Mouse (Mus musculus) heart, embryonic 14.5 days (tissue): ENCODE results near the gene Smok3b. TPM values are rescaled to one million over a fixed set of nuclear protein-coding genes. Genes with fewer than 3 reads are reported as not detected.
"Not testable (repeated sequence)": the region's sequence is repeated elsewhere in the genome, so short reads cannot be mapped to it uniquely, and the experiment has no call there.

Experiments
- ATAC-seq: fragments of 200-750 bp; cut with Nextera tagmentation; 2 replicates; pipeline ENCODE4 v1.8.0; 2017; ENCODE audit warnings: low read depth, moderate TSS enrichment; ENCODE audit not compliant: insufficient number of reproducible peaks, insufficient read depth, low FRiP score
- H3K27ac ChIP-seq, 2 experiments: fragments of 200-500 bp in 1 of 2; fragments of 300-500 bp in 1 of 2; sonication (generic) in 1 of 2; replicated peaks in 1 of 2; 2 replicates each; pipeline ENCODE4 v1.5.1; 2012 to 2014; ENCODE audit warnings: low read depth in 2 of 2, low read length in 2 of 2, control low read depth in 1 of 2, mild to moderate bottlenecking in 1 of 2, mixed read lengths in 1 of 2; ENCODE audit not compliant: control insufficient read depth in 1 of 2, insufficient read depth in 1 of 2
- H3K27me3 ChIP-seq: fragments of 300-500 bp; sonication (generic); 2 replicates; pipeline ENCODE4 v1.6.1; 2014; ENCODE audit warnings: mild to moderate bottlenecking, low read length, control low read depth; ENCODE audit not compliant: control insufficient read depth, insufficient read depth
- H3K36me3 ChIP-seq: fragments of 300-500 bp; sonication (generic); 2 replicates; pipeline ENCODE4 v1.6.1; 2014; ENCODE audit warnings: mild to moderate bottlenecking, control low read depth, low read length, mixed read lengths; ENCODE audit not compliant: control insufficient read depth, insufficient read depth
- H3K4me1 ChIP-seq, 2 experiments: fragments of 200-500 bp in 1 of 2; fragments of 300-500 bp in 1 of 2; sonication (generic) in 1 of 2; 2 replicates each; pipeline ENCODE4 v1.6.1; 2012 to 2014; ENCODE audit warnings: low read length in 2 of 2, control low read depth in 1 of 2, mixed read lengths in 1 of 2; ENCODE audit not compliant: control insufficient read depth in 2 of 2, insufficient read depth in 2 of 2
- H3K4me2 ChIP-seq: fragments of 300-500 bp; sonication (generic); 2 replicates; pipeline ENCODE4 v1.6.1; 2014; ENCODE audit warnings: mild to moderate bottlenecking, low read length
- H3K4me3 ChIP-seq, 2 experiments: fragments of 200-500 bp in 1 of 2; fragments of 300-500 bp in 1 of 2; sonication (generic) in 1 of 2; 2 replicates each; pipeline ENCODE4 v1.5.1; 2012 to 2014; ENCODE audit warnings: low read length in 2 of 2, mild to moderate bottlenecking in 2 of 2, control low read depth in 1 of 2, low read depth in 1 of 2, moderate library complexity in 1 of 2; ENCODE audit not compliant: control insufficient read depth in 1 of 2, insufficient read depth in 1 of 2
- H3K9ac ChIP-seq: fragments of 300-500 bp; sonication (generic); 2 replicates; pipeline ENCODE4 v1.6.1; 2014; ENCODE audit warnings: mild to moderate bottlenecking, low read length
- H3K9me3 ChIP-seq: fragments of 300-500 bp; sonication (generic); 2 replicates; pipeline ENCODE4 v1.6.1; 2016; ENCODE audit warnings: low read length, control low read depth; ENCODE audit not compliant: control insufficient read depth
- WGBS: fragments of 180-500 bp; shearing (Covaris S2); extraction: QIAGEN DNeasy Blood & Tissue Kit; methylation state at CpG from one replicate; pipeline ENCODE4 v1.1.7; 2014; 5-methylcytosine and 5-hydroxymethylcytosine counted together
- polyA plus RNA-seq: library from polyadenylated mRNA; unstranded; fragments of >200 nt; fragmentation: Nextera tagmentation; extraction: Ambion mirVana; gene quantifications from 2 replicates; pipeline ENCODE4 v1.2.1, GENCODE M21; 2014

Gene Smok3b
- polyA plus RNA-seq, 1 experiment from 2014 or later = not detected

DNA sequence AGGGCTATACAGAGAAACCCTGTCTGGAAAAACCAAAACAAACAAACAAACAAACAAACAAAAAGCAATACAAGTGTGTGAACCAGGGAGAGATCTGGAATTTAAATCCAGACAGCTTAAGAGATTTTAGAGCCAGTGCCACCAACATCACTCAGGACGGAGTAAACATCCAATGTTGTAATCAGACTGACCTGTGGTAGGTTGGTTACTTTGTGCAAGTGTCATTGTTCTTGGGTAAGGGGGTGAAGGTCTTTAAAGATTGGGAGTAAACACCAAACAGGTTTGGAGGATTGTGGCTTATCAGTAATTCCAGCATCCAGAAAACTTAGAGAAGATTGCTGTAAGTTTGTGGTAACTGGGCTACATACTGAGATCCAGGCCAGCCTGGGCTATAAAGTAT lies 34.9 kb upstream of the Smok3b start:
- Histone ChIP-seq H3K4me2 (no peak overlapping the region), H3K4me1 (no peaks in the 10 kb centered on the region), H3K4me3 (no peak overlapping the region), H3K27ac (no peak overlapping the region), H3K9ac (no peak overlapping the region), H3K9me3 (no peaks in the 10 kb centered on the region), H3K36me3 (no peaks in the 10 kb centered on the region), H3K27me3 (no peaks in the 10 kb centered on the region)
- 85% methylated on average over 1 of the region's 1 CpGs for WGBS
- ATAC-seq = no peak

- no peak for ATAC-seq
- H3K36me3 ChIP-seq = no peaks in the 10 kb centered on the region
- no peak overlapping the region for H3K4me2 ChIP-seq
- no peaks in the 10 kb centered on the region for H3K27me3 ChIP-seq
- no peaks in the 10 kb centered on the region for H3K9me3 ChIP-seq
- H3K27ac ChIP-seq = no peak overlapping the region
- H3K4me3 ChIP-seq = no peak overlapping the region
- H3K4me1 ChIP-seq = no peaks in the 10 kb centered on the region
- 85% methylated on average over 5 of the region's 5 CpGs for whole genome bisulfite sequencing
- H3K9ac ChIP-seq = no peak overlapping the region
Observed at GRCm38 (mm10) chr5:138009437-138009836, 11.8 kb upstream of the Smok3b start.

DNA sequence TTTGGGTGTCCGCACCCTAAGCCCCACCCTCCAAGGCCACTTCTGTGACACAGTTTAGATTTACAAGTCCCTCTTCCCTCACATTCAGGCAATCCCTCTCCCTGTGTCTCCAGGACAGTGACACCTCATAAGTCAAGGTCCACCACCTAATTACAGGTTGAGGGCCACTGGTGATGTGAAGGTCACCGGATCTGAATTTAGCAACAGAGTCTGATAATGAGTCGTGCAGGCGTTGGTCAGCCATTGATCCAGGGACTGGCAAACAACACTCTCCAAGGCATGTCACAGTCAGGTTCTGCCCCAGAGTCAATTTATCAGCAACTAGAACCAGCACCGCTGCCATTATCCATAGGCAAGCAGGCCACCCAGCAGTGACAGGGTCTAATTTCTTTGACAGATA lies 8.8 kb upstream of the Smok3b start:
- H3K36me3 ChIP-seq = no peaks in the 10 kb centered on the region
- no peak overlapping the region for H3K27ac ChIP-seq
- WGBS = 73% methylated on average over 5 of the region's 5 CpGs
- no peak overlapping the region for H3K9ac ChIP-seq
- no peak overlapping the region for H3K4me2 ChIP-seq
- H3K9me3 ChIP-seq = no peaks in the 10 kb centered on the region
- H3K4me1 ChIP-seq = no peaks in the 10 kb centered on the region
- no peaks in the 10 kb centered on the region for H3K27me3 ChIP-seq
- ATAC-seq = no peak
- H3K4me3 ChIP-seq = no peak overlapping the region

DNA sequence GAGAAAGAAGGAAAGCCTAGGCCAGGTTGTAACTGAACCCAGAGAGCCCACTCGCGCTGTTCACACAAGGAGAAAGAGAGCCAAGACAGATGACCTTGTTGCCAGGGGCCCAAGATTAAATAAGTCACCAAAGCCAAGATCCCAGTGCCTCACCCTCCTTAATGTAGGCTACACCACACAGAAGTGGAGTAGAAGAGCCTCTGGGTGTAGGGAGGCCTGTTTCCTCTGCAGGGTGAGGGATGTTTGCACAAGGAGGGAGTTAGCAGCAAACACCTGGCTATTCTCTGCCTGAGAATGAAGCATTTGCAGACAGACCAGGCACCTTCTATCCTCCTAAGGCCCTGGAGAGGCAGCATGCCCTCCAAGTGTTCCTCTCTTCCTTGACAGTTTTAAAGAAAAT lies 4.7 kb upstream of the Smok3b start:
- Histone ChIP-seq H3K27ac (no peak overlapping the region), H3K4me3 (no peak overlapping the region), H3K36me3 (no peaks in the 10 kb centered on the region), H3K9ac (no peak overlapping the region), H3K27me3 (no peaks in the 10 kb centered on the region), H3K4me2 (no peak overlapping the region), H3K9me3 (no peaks in the 10 kb centered on the region), H3K4me1 (no peaks in the 10 kb centered on the region)
- WGBS = 80% methylated on average over 2 of the region's 2 CpGs
- ATAC-seq = no peak

- no peaks in the 10 kb centered on the region for H3K4me1 ChIP-seq
- H3K4me3 ChIP-seq = no peak overlapping the region
- H3K9ac ChIP-seq = no peak overlapping the region
- H3K9me3 ChIP-seq = no peaks in the 10 kb centered on the region
- no peaks in the 10 kb centered on the region for H3K27me3 ChIP-seq
- ATAC-seq = no peak
- no peaks in the 10 kb centered on the region for H3K36me3 ChIP-seq
- no peak overlapping the region for H3K4me2 ChIP-seq
- no peak overlapping the region for H3K27ac ChIP-seq
Observed at GRCm38 (mm10) chr5:138016997-138017396, 4.2 kb upstream of the Smok3b start.

DNA sequence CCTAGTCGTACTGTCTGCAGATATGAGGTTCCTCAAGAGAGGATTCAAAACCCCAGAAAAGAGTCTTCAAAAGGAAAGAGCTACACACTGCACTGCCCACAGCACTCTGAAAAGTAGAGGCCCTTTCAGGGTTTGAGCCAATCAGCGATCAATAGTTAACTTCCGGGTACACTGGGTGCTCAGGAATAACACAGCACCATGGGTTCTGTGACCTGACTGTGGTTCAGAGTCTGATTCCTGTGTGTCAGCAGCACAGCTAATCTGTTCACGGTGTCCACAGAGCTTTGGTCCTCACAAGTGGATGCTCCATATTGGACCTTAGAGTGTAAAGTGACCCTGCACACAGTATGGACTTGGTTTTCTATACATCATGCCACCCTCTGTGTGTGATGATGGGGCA lies 1.7 kb upstream of the Smok3b start:
- H3K9me3 ChIP-seq, H3K36me3 ChIP-seq, H3K9ac ChIP-seq, H3K4me2 ChIP-seq, ATAC-seq, H3K4me3 ChIP-seq, H3K4me1 ChIP-seq, H3K27me3 ChIP-seq, H3K27ac ChIP-seq: not testable (repeated sequence)
- 79% methylated on average over 3 of the region's 4 CpGs for WGBS

GRCm38 (mm10) chr5:138052894-138053293 lies 31.7 kb downstream of the Smok3b start, which contains the start of gene Smok3c:
TSS of gene Smok3c (plus strand) at chr5:138053194.
- not testable (repeated sequence) for H3K4me2 ChIP-seq, H3K4me1 ChIP-seq, H3K27ac ChIP-seq, H3K9me3 ChIP-seq, H3K4me3 ChIP-seq, H3K27me3 ChIP-seq, ATAC-seq, H3K9ac ChIP-seq, H3K36me3 ChIP-seq
- WGBS = no CpG with 5 or more reads among the region's 5 CpGs

- 76% methylated on average over 4 of the region's 4 CpGs for WGBS
- Histone ChIP-seq H3K4me1 (no peaks in the 10 kb centered on the region), H3K9ac (no peak overlapping the region), H3K4me3 (no peak overlapping the region), H3K9me3 (no peaks in the 10 kb centered on the region), H3K27me3 (no peaks in the 10 kb centered on the region), H3K27ac (no peak overlapping the region), H3K4me2 (no peak overlapping the region), H3K36me3 (no peaks in the 10 kb centered on the region)
- no peak for ATAC-seq
Observed at GRCm38 (mm10) chr5:138073803-138074202, 52.6 kb downstream of the Smok3b start.
